Mouse (Mus musculus): ENCODE results near the gene Gm10644. TPM values are rescaled to one million over a fixed set of nuclear protein-coding genes. Genes with fewer than 3 reads are reported as not detected.
A peak's percentile ranks its signal among the peaks of the same experiment; 100 is the strongest.

Gm10644 gene
- polyA plus RNA-seq, 1 experiment from 2014 or later, result 0.44 TPM

DNA sequence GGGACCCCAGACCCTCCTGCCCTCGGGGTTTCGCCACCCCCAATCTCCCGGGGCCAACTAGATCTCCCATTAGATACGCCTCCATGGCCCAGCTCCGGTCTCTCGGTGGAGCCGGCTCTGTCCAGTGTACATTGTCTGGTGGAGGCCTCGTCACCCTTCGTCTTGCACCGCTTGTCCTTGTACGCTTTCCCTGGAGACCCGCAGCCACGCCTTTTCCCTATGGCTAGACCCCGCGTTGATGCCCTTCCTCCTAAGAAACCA lies 883 bp upstream of the Gm10644 start:
- H3K27me3 ChIP-seq (ENCODE audit: control insufficient read depth, insufficient read depth, low read length), result no peaks in the 10 kb centered on the region
- H3K36me3 ChIP-seq (ENCODE audit: control insufficient read depth, insufficient read depth, low read length), result no peaks in the 10 kb centered on the region
- H3K4me3 ChIP-seq (ENCODE audit: low read depth, low read length), result peak overlapping the region; percentile 52
- ATAC-seq (ENCODE audit: insufficient read depth, low FRiP score, low TSS enrichment), result no peak; the same call in 1 of the 2 replicates
- 1% methylated on average over 15 of the region's 15 CpGs for WGBS
- H3K27ac ChIP-seq (ENCODE audit: low read depth, low read length), result no peak overlapping the region
- H3K4me2 ChIP-seq (ENCODE audit: low read depth), result peak overlapping the region; percentile 88
- no peaks in the 10 kb centered on the region for H3K9me3 ChIP-seq (ENCODE audit: control insufficient read depth, low read length)
- DNase-seq (ENCODE audit: low spot score), result no peak
- H3K4me1 ChIP-seq (ENCODE audit: control insufficient read depth, insufficient read depth, low read length), result peaks cover 5% of the 10 kb centered on the region; the same call in 1 of the 2 replicates
- peak overlapping the region; percentile 58 for H3K9ac ChIP-seq (ENCODE audit: low read length)

DNA sequence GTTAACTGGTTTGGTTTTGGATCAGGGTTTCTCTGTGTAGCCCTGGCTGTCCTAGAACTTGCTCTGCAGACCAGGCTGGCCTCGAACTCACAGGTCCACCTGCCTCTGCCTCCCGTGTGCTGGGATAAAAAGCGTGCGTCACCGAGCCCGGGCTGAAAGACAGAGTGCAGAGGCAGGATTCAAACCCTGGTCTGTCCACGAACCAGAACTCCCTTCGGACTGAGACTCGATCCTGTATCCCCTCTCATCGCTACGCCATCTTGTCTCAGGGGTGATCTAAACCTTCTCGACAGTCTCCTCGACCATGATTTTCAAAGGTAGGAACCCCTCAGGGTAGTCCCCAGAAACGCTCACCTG lies 278 bp downstream of the Gm10644 start:
- Histone ChIP-seq H3K9ac (ENCODE audit: low read length) (peak overlapping the region; percentile 50), H3K27ac (ENCODE audit: low read depth, low read length) (no peak overlapping the region), H3K9me3 (ENCODE audit: control insufficient read depth, low read length) (no peaks in the 10 kb centered on the region), H3K4me3 (ENCODE audit: low read depth, low read length) (peak overlapping the region; percentile 40), H3K4me1 (ENCODE audit: control insufficient read depth, insufficient read depth, low read length) (peaks cover 5% of the 10 kb centered on the region; the same call in 1 of the 2 replicates), H3K36me3 (ENCODE audit: control insufficient read depth, insufficient read depth, low read length) (no peaks in the 10 kb centered on the region), H3K4me2 (ENCODE audit: low read depth) (peak overlapping the region; percentile 52), H3K27me3 (ENCODE audit: control insufficient read depth, insufficient read depth, low read length) (no peaks in the 10 kb centered on the region)
- WGBS, result 2% methylated on average over 14 of the region's 14 CpGs
- ATAC-seq (ENCODE audit: insufficient read depth, low FRiP score, low TSS enrichment) (no peak; the same call in 1 of the 2 replicates), DNase-seq (ENCODE audit: low spot score) (no peak)

DNA sequence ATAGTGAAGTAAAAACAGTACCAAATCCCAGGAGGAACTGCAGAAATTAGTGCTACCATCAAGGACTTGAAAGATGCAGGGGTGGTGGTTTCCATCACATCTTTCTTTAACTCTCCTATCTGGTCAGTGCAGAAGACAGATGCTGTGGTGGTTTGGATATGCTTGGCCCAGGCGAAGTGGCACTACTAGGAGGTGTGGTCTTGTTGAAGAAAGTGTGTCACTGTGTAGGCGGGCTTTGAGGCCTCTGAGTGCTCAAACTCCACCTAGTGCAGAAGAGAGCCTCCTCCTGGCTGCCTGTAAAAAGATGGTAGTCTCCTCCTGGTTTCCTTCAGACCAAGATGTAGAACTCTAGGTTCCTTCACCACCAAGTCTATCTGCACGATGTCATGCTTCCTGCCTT lies 9.5 kb downstream of the Gm10644 start:
- ATAC-seq (ENCODE audit: insufficient read depth, low FRiP score, low TSS enrichment) (no peak), DNase-seq (ENCODE audit: low spot score) (no peak)
- no peak overlapping the region for H3K9ac ChIP-seq (ENCODE audit: low read length)
- H3K4me1 ChIP-seq (ENCODE audit: control insufficient read depth, insufficient read depth, low read length), result no peaks in the 10 kb centered on the region
- no peaks in the 10 kb centered on the region for H3K9me3 ChIP-seq (ENCODE audit: control insufficient read depth, low read length)
- no peak overlapping the region for H3K4me2 ChIP-seq (ENCODE audit: low read depth)
- no peak overlapping the region for H3K4me3 ChIP-seq (ENCODE audit: low read depth, low read length)
- no peaks in the 10 kb centered on the region for H3K36me3 ChIP-seq (ENCODE audit: control insufficient read depth, insufficient read depth, low read length)
- WGBS, result 73% methylated on average over 3 of the region's 3 CpGs
- no peak overlapping the region for H3K27ac ChIP-seq (ENCODE audit: low read depth, low read length)
- no peaks in the 10 kb centered on the region for H3K27me3 ChIP-seq (ENCODE audit: control insufficient read depth, insufficient read depth, low read length)

DNA sequence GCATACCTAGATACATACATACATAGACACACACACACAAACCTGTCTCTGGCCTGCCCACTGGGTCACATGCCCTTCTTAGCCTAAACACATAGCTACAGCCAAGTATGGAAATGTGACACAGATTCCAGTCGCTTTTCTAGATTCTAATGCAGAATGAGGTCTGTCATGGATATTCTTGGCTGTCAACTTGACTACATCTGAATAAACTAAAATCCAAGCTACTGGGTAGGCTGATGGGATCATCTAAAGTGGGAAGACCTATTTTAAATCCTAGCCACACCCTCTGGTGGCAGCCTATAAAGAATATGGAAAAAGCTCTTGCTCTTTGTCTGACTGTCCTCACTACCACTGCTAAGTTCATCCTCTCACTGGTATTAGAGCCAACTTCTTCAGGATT lies 12.6 kb downstream of the Gm10644 start:
- Histone ChIP-seq H3K9ac (ENCODE audit: low read length) (no peak overlapping the region), H3K4me2 (ENCODE audit: low read depth) (no peak overlapping the region), H3K9me3 (ENCODE audit: control insufficient read depth, low read length) (no peaks in the 10 kb centered on the region), H3K4me3 (ENCODE audit: low read depth, low read length) (no peak overlapping the region), H3K36me3 (ENCODE audit: control insufficient read depth, insufficient read depth, low read length) (peaks cover 6% of the 10 kb centered on the region), H3K4me1 (ENCODE audit: control insufficient read depth, insufficient read depth, low read length) (no peaks in the 10 kb centered on the region), H3K27me3 (ENCODE audit: control insufficient read depth, insufficient read depth, low read length) (no peaks in the 10 kb centered on the region), H3K27ac (ENCODE audit: low read depth, low read length) (no peak overlapping the region)
- WGBS, result 80% methylated on average over 1 of the region's 1 CpGs
- ATAC-seq (ENCODE audit: insufficient read depth, low FRiP score, low TSS enrichment) (no peak), DNase-seq (ENCODE audit: low spot score) (no peak)

DNA sequence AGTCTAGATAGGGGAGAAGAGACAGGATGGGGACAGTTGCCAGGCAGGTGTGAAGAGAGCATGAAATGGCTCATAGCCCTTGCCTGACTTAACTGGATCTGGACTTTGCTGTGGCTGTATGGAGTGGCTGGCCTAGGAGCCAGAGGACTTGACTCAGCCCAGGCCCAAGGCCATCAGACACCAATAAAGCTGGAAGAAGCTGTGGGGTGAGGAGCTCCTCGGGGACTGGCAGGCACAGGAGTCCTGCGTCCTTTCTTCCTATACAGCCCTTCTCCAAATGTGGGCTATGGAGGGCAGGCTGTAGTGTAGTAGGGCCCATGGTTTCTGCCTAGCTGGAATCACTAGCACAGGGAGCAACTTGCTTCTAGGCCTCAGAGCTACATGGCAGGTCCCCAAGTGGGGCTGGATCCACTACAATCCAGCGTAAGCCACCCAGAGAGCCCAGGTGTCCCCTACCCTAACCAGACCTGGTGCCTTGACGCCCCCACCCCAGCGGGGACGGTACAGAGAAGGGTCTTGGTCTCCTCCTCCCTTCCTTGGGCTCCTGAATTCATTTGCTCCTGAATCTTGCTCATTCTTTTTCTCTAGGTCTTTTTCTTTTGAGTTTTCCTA lies 13.8 kb downstream of the Gm10644 start:
- no peak overlapping the region for H3K9ac ChIP-seq (ENCODE audit: low read length)
- no peaks in the 10 kb centered on the region for H3K4me1 ChIP-seq (ENCODE audit: control insufficient read depth, insufficient read depth, low read length)
- DNase-seq (ENCODE audit: low spot score) (no peak), ATAC-seq (ENCODE audit: insufficient read depth, low FRiP score, low TSS enrichment) (no peak)
- no peaks in the 10 kb centered on the region for H3K9me3 ChIP-seq (ENCODE audit: control insufficient read depth, low read length)
- no peak overlapping the region for H3K27ac ChIP-seq (ENCODE audit: low read depth, low read length)
- no peak overlapping the region for H3K4me3 ChIP-seq (ENCODE audit: low read depth, low read length)
- peaks cover 8% of the 10 kb centered on the region for H3K36me3 ChIP-seq (ENCODE audit: control insufficient read depth, insufficient read depth, low read length)
- no peak overlapping the region for H3K4me2 ChIP-seq (ENCODE audit: low read depth)
- WGBS, result 84% methylated on average over 6 of the region's 6 CpGs
- H3K27me3 ChIP-seq (ENCODE audit: control insufficient read depth, insufficient read depth, low read length), result no peaks in the 10 kb centered on the region

DNA sequence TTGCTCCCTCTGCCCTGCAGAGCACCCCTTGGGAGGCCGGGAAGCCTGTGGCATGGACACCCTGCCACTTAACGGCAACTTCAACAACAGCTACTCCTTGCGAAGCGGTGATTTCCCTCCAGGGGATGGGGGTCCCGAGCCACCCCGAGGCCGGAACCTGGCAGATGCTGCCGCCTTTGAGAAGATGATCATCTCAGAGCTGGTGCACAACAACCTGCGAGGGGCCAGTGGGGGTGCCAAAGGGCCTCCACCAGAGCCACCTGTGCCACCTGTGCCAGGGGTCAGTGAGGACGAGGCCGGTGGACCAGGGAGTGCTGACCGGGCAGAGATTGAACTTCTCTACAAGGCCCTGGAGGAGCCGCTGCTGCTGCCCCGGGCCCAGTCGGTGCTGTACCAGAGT lies 16.7 kb downstream of the Gm10644 start:
- Histone ChIP-seq H3K4me2 (ENCODE audit: low read depth) (no peak overlapping the region), H3K4me3 (ENCODE audit: low read depth, low read length) (no peak overlapping the region), H3K27me3 (ENCODE audit: control insufficient read depth, insufficient read depth, low read length) (no peaks in the 10 kb centered on the region), H3K9me3 (ENCODE audit: control insufficient read depth, low read length) (no peaks in the 10 kb centered on the region), H3K4me1 (ENCODE audit: control insufficient read depth, insufficient read depth, low read length) (no peaks in the 10 kb centered on the region), H3K9ac (ENCODE audit: low read length) (no peak overlapping the region), H3K36me3 (ENCODE audit: control insufficient read depth, insufficient read depth, low read length) (peaks cover 25% of the 10 kb centered on the region), H3K27ac (ENCODE audit: low read depth, low read length) (no peak overlapping the region)
- 94% methylated on average over 15 of the region's 15 CpGs for WGBS
- no peak for ATAC-seq (ENCODE audit: insufficient read depth, low FRiP score, low TSS enrichment)
- DNase-seq (ENCODE audit: low spot score), result no peak

DNA sequence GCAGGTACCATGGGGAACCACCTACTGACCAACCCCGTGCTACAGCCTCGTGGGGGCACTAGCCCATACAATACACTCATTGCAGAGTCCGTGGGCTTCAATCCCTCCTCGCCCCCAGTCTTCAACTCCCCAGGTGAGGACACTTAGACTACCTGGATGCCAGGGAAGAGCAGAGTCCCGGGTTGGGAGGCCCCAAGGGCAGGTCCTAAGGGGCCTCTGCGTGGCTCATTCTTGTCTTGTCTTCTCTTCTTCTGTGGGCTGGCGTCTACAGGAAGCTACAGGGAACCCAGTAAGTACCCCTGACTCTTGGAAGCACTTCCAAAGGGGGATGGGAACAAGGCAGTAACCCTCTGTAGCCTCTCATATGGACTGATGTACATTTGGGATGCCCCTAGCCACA lies 17.4 kb downstream of the Gm10644 start:
- H3K4me1 ChIP-seq (ENCODE audit: control insufficient read depth, insufficient read depth, low read length), result no peaks in the 10 kb centered on the region
- no peak overlapping the region for H3K27ac ChIP-seq (ENCODE audit: low read depth, low read length)
- H3K9ac ChIP-seq (ENCODE audit: low read length), result no peak overlapping the region
- ATAC-seq (ENCODE audit: insufficient read depth, low FRiP score, low TSS enrichment), result no peak
- H3K4me3 ChIP-seq (ENCODE audit: low read depth, low read length), result no peak overlapping the region
- H3K4me2 ChIP-seq (ENCODE audit: low read depth), result no peak overlapping the region
- no peaks in the 10 kb centered on the region for H3K9me3 ChIP-seq (ENCODE audit: control insufficient read depth, low read length)
- H3K36me3 ChIP-seq (ENCODE audit: control insufficient read depth, insufficient read depth, low read length), result peaks cover 26% of the 10 kb centered on the region
- H3K27me3 ChIP-seq (ENCODE audit: control insufficient read depth, insufficient read depth, low read length), result no peaks in the 10 kb centered on the region
- WGBS, result 89% methylated on average over 7 of the region's 7 CpGs
- no peak for DNase-seq (ENCODE audit: low spot score)

DNA sequence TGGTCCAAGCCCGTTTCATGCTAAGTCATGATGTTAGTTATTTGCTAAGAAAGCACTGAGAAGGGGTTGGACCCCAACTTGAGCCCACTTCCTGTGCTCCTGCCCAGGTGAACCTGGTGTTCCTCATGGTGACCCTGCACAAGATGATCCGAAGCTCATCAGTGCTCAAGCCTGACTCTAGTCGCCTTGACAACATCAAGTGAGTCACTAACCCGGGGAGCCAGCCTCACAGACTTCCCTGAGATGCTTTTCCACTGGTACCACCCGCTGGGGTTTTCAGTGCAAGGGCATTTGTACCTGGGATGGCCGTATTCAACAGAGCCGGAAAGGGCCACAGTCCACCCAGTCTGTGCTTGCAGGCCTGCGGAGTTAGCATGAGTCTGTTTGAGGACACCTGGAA lies 19.6 kb downstream of the Gm10644 start:
- WGBS, result 88% methylated on average over 8 of the region's 8 CpGs

DNA sequence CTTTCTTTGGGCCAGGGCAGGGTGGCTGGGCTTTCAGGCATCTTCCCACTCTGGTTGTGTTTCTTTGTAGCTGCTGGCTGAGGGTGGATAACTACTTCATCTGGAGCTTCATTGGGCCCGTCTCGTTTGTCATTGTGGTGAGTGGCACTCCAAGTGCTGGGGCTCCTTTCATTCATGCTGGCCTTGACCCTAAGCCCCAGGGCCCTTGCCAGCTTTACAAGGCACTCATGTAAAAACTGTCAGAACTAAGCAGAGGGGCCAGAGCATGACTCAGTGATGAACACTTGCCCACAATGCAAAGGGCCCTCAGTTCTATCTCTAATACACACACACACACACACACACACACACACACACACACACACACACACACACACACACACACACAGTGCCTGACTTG lies 20.0 kb downstream of the Gm10644 start:
- DNase-seq (ENCODE audit: low spot score), result no peak
- no peak overlapping the region for H3K4me3 ChIP-seq (ENCODE audit: low read depth, low read length)
- H3K9me3 ChIP-seq (ENCODE audit: control insufficient read depth, low read length), result no peaks in the 10 kb centered on the region
- H3K4me2 ChIP-seq (ENCODE audit: low read depth), result no peak overlapping the region
- no peaks in the 10 kb centered on the region for H3K4me1 ChIP-seq (ENCODE audit: control insufficient read depth, insufficient read depth, low read length)
- H3K27me3 ChIP-seq (ENCODE audit: control insufficient read depth, insufficient read depth, low read length), result no peaks in the 10 kb centered on the region
- peaks cover 32% of the 10 kb centered on the region for H3K36me3 ChIP-seq (ENCODE audit: control insufficient read depth, insufficient read depth, low read length)
- 83% methylated on average over 2 of the region's 2 CpGs for WGBS
- H3K9ac ChIP-seq (ENCODE audit: low read length), result no peak overlapping the region
- no peak for ATAC-seq (ENCODE audit: insufficient read depth, low FRiP score, low TSS enrichment)
- H3K27ac ChIP-seq (ENCODE audit: low read depth, low read length), result no peak overlapping the region

More for the DNA sequence above, 19.6 kb downstream of the Gm10644 start:
- DNase-seq (ENCODE audit: low spot score) (no peak), ATAC-seq (ENCODE audit: insufficient read depth, low FRiP score, low TSS enrichment) (no peak)
- Histone ChIP-seq H3K36me3 (ENCODE audit: control insufficient read depth, insufficient read depth, low read length) (peaks cover 32% of the 10 kb centered on the region), H3K9me3 (ENCODE audit: control insufficient read depth, low read length) (no peaks in the 10 kb centered on the region), H3K9ac (ENCODE audit: low read length) (no peak overlapping the region), H3K27me3 (ENCODE audit: control insufficient read depth, insufficient read depth, low read length) (no peaks in the 10 kb centered on the region), H3K4me1 (ENCODE audit: control insufficient read depth, insufficient read depth, low read length) (no peaks in the 10 kb centered on the region), H3K27ac (ENCODE audit: low read depth, low read length) (no peak overlapping the region), H3K4me3 (ENCODE audit: low read depth, low read length) (no peak overlapping the region), H3K4me2 (ENCODE audit: low read depth) (no peak overlapping the region)

Measured in neural tube, embryonic 11.5 days (tissue).